Mouse (Mus musculus) MEL (cell line): ENCODE results near the gene Clec12a. TPM values are rescaled to one million over a fixed set of nuclear protein-coding genes. Genes with fewer than 3 reads are reported as not detected.

ENCODE experiments used
- DNase-seq: peaks from one replicate; pipeline ENCODE4 v3.0.0; 2011; ENCODE audit warnings: low read depth, low spot score
- H3K27ac ChIP-seq: 2 replicates; pipeline ENCODE4 v1.5.1; 2012; ENCODE audit warnings: low read depth, mild to moderate bottlenecking, control low read depth, low read length, moderate library complexity; ENCODE audit not compliant: control insufficient read depth
- H3K27me3 ChIP-seq, 2 experiments: fragments of 150-350 bp in 1 of 2; sonication (generic) in 1 of 2; 2 replicates each; pipeline ENCODE4 v1.6.1; 2012; ENCODE audit warnings: low read length in 2 of 2, mild to moderate bottlenecking in 2 of 2, improper control_type of control experiment in 1 of 2, moderate library complexity in 1 of 2; ENCODE audit not compliant: insufficient read depth in 2 of 2, control insufficient read depth in 1 of 2
- H3K36me3 ChIP-seq, 2 experiments: 2 replicates each; pipeline ENCODE4 v1.6.1; 2012 to 2014; ENCODE audit warnings: low read length in 2 of 2, improper control_type of control experiment in 1 of 2, inconsistent platforms in 1 of 2, mild to moderate bottlenecking in 1 of 2; ENCODE audit not compliant: insufficient read depth in 2 of 2, control insufficient read depth in 1 of 2
- H3K4me1 ChIP-seq, 2 experiments: fragments of 150-350 bp in 1 of 2; sonication (generic) in 1 of 2; 2 replicates each; pipeline ENCODE4 v1.6.1; 2012; ENCODE audit warnings: low read length in 2 of 2, improper control_type of control experiment in 1 of 2, mild to moderate bottlenecking in 1 of 2; ENCODE audit not compliant: insufficient read depth in 2 of 2, control insufficient read depth in 1 of 2
- H3K4me3 ChIP-seq, 2 experiments: fragments of 150-350 bp in 1 of 2; sonication (generic) in 1 of 2; 2 replicates each; pipeline ENCODE4 v1.5.1; 2012; ENCODE audit warnings: low read depth in 2 of 2, low read length in 2 of 2, mild to moderate bottlenecking in 2 of 2, moderate library complexity in 2 of 2, control low read depth in 1 of 2, improper control_type of control experiment in 1 of 2; ENCODE audit not compliant: control insufficient read depth in 1 of 2, insufficient read depth in 1 of 2
- H3K79me2 ChIP-seq: 2 replicates; pipeline ENCODE4 v1.6.1; 2012; ENCODE audit warnings: mild to moderate bottlenecking, low read length, moderate library complexity; ENCODE audit not compliant: control insufficient read depth, poor library complexity, insufficient read depth
- H3K9ac ChIP-seq: 2 replicates; pipeline ENCODE4 v1.6.1; 2012; ENCODE audit warnings: low read depth, mild to moderate bottlenecking, control low read depth, low read length, moderate library complexity; ENCODE audit not compliant: control insufficient read depth, poor library complexity, severe bottlenecking
- H3K9me3 ChIP-seq: fragments of 150-350 bp; sonication (generic); replicated peaks from 2 replicates; pipeline ENCODE4 v1.6.1; 2012; ENCODE audit warnings: mild to moderate bottlenecking, low read length, improper control_type of control experiment, moderate library complexity; ENCODE audit not compliant: insufficient read depth
- BHLHE40 ChIP-seq: IDR thresholded peaks from 2 replicates; pipeline ENCODE4 v1.6.1; 2012; ENCODE audit warnings: low read depth, mild to moderate bottlenecking, inconsistent platforms, low read length, improper control_type of control experiment, borderline replicate concordance
- CHD1 ChIP-seq: IDR thresholded peaks from 2 replicates; pipeline ENCODE4 v1.6.1; 2012; ENCODE audit warnings: low read depth, mild to moderate bottlenecking, inconsistent platforms, low read length, improper control_type of control experiment
- CHD2 ChIP-seq: IDR thresholded peaks from 2 replicates; pipeline ENCODE4 v1.6.1; 2011; ENCODE audit warnings: low read length, improper control_type of control experiment
- CTCF ChIP-seq, 3 experiments: IDR thresholded peaks in 2 of 3; conservative IDR thresholded peaks in 1 of 3; 2 replicates each; pipeline ENCODE4 v1.5.1; 2011 to 2012; ENCODE audit warnings: low read length in 3 of 3, low read depth in 2 of 3, mild to moderate bottlenecking in 2 of 3, improper control_type of control experiment in 1 of 3, inconsistent platforms in 1 of 3, mixed read lengths in 1 of 3, moderate library complexity in 1 of 3; ENCODE audit not compliant: control insufficient read depth in 1 of 3, insufficient read depth in 1 of 3, poor library complexity in 1 of 3, severe bottlenecking in 1 of 3
- E2F4 ChIP-seq: IDR thresholded peaks from 2 replicates; pipeline ENCODE4 v1.6.1; 2011; ENCODE audit warnings: low read depth, low read length, improper control_type of control experiment, borderline replicate concordance
- ELF1 ChIP-seq: IDR thresholded peaks from 2 replicates; pipeline ENCODE4 v1.6.1; 2014; ENCODE audit warnings: low read depth, mild to moderate bottlenecking, inconsistent platforms, low read length, improper control_type of control experiment, moderate library complexity
- EP300 ChIP-seq, 2 experiments: IDR thresholded peaks; 2 replicates each; pipeline ENCODE4 v1.6.1; 2011; ENCODE audit warnings: improper control_type of control experiment in 2 of 2, low read length in 2 of 2, low read depth in 1 of 2, mild to moderate bottlenecking in 1 of 2
- ETS1 ChIP-seq: IDR thresholded peaks from 2 replicates; pipeline ENCODE4 v1.6.1; 2012; ENCODE audit warnings: low read depth, mild to moderate bottlenecking, inconsistent platforms, low read length, improper control_type of control experiment, moderate library complexity
- GABPA ChIP-seq: IDR thresholded peaks from 2 replicates; pipeline ENCODE4 v1.6.1; 2012; ENCODE audit warnings: low read depth, mild to moderate bottlenecking, inconsistent platforms, low read length, improper control_type of control experiment, moderate library complexity
- GATA1 ChIP-seq: IDR thresholded peaks from 2 replicates; pipeline ENCODE4 v1.6.1; 2011; ENCODE audit warnings: low read depth, low read length, improper control_type of control experiment
- JUND ChIP-seq: IDR thresholded peaks from 2 replicates; pipeline ENCODE4 v1.6.1; 2011; ENCODE audit warnings: low read depth, mild to moderate bottlenecking, improper control_type of control experiment, low read length
- MAFK ChIP-seq: IDR thresholded peaks from 2 replicates; pipeline ENCODE4 v1.6.1; 2011; ENCODE audit warnings: low read depth, mild to moderate bottlenecking, low read length, improper control_type of control experiment, borderline replicate concordance
- MAZ ChIP-seq: IDR thresholded peaks from 2 replicates; pipeline ENCODE4 v1.6.1; 2012; ENCODE audit warnings: low read depth, mild to moderate bottlenecking, inconsistent platforms, low read length, improper control_type of control experiment
- MXI1 ChIP-seq: IDR thresholded peaks from 2 replicates; pipeline ENCODE4 v1.6.1; 2011; ENCODE audit warnings: mild to moderate bottlenecking, low read depth, low read length, improper control_type of control experiment
- MYC ChIP-seq: IDR thresholded peaks from 2 replicates; pipeline ENCODE4 v1.6.1; 2011; ENCODE audit warnings: low read depth, mild to moderate bottlenecking, low read length, improper control_type of control experiment, moderate library complexity
- POLR2AphosphoS2 ChIP-seq: IDR thresholded peaks from 2 replicates; pipeline ENCODE4 v1.6.1; 2011; ENCODE audit warnings: low read length, improper control_type of control experiment
- POLR2AphosphoS5 ChIP-seq: IDR thresholded peaks from 2 replicates; pipeline ENCODE4 v1.6.1; 2012; ENCODE audit warnings: low read depth, borderline replicate concordance, mild to moderate bottlenecking, inconsistent platforms, low read length, moderate library complexity, mixed read lengths
- RAD21 ChIP-seq: IDR thresholded peaks from 2 replicates; pipeline ENCODE4 v1.6.1; 2011; ENCODE audit warnings: mild to moderate bottlenecking, low read depth, low read length, improper control_type of control experiment
- SIN3A ChIP-seq: IDR thresholded peaks from 2 replicates; pipeline ENCODE4 v1.6.1; 2012; ENCODE audit warnings: low read length, improper control_type of control experiment, inconsistent platforms
- SMC3 ChIP-seq: IDR thresholded peaks from 2 replicates; pipeline ENCODE4 v1.6.1; 2011; ENCODE audit warnings: low read depth, low read length, improper control_type of control experiment
- TBP ChIP-seq: IDR thresholded peaks from 2 replicates; pipeline ENCODE4 v1.8.0; 2011; ENCODE audit warnings: low read depth, low read length, improper control_type of control experiment
- UBTF ChIP-seq: IDR thresholded peaks from 2 replicates; pipeline ENCODE4 v1.6.1; 2012; ENCODE audit warnings: low read depth, mild to moderate bottlenecking, inconsistent platforms, low read length, improper control_type of control experiment, moderate library complexity, borderline replicate concordance; ENCODE audit not compliant: insufficient read depth
- USF1 ChIP-seq: IDR thresholded peaks from 2 replicates; pipeline ENCODE4 v1.6.1; 2014; ENCODE audit warnings: low read depth, mild to moderate bottlenecking, inconsistent platforms, low read length, improper control_type of control experiment, moderate library complexity
- USF2 ChIP-seq, 2 experiments: IDR thresholded peaks; 2 replicates each; pipeline ENCODE4 v1.6.1; 2011 to 2012; ENCODE audit warnings: improper control_type of control experiment in 2 of 2, low read length in 2 of 2, borderline replicate concordance in 1 of 2, inconsistent platforms in 1 of 2, low read depth in 1 of 2, mild to moderate bottlenecking in 1 of 2; ENCODE audit not compliant: insufficient read depth in 1 of 2
- ZC3H11A ChIP-seq: IDR thresholded peaks from 2 replicates; pipeline ENCODE4 v1.6.1; 2012; ENCODE audit warnings: low read depth, mild to moderate bottlenecking, inconsistent platforms, low read length, improper control_type of control experiment
- ZNF384 ChIP-seq: IDR thresholded peaks from 2 replicates; pipeline ENCODE4 v1.6.1; 2012; ENCODE audit warnings: low read depth, mild to moderate bottlenecking, inconsistent platforms, low read length, improper control_type of control experiment
- polyA plus RNA-seq, 2 experiments: library from polyadenylated mRNA; stranded (reverse) in 1 of 2; unstranded in 1 of 2; fragments of >175 nt in 1 of 2; fragments of >200 nt in 1 of 2; gene quantifications; 2 replicates each; pipeline versions ENCODE4 v1.2.1 to v1.2.4; 2012; ENCODE audit warnings: low replicate concordance in 2 of 2, low read depth in 1 of 2; ENCODE audit not compliant: insufficient read length in 2 of 2, insufficient read depth in 1 of 2, missing spikeins in 1 of 2
- total RNA-seq: library from RNA; depleted of rRNA; stranded (reverse); fragments of 300-350 nt; gene quantifications from 2 replicates; pipeline ENCODE4 v1.2.3, GENCODE M21; 2012

The Clec12a gene
- total and polyA plus RNA-seq, 3 experiments = not detected

DNA sequence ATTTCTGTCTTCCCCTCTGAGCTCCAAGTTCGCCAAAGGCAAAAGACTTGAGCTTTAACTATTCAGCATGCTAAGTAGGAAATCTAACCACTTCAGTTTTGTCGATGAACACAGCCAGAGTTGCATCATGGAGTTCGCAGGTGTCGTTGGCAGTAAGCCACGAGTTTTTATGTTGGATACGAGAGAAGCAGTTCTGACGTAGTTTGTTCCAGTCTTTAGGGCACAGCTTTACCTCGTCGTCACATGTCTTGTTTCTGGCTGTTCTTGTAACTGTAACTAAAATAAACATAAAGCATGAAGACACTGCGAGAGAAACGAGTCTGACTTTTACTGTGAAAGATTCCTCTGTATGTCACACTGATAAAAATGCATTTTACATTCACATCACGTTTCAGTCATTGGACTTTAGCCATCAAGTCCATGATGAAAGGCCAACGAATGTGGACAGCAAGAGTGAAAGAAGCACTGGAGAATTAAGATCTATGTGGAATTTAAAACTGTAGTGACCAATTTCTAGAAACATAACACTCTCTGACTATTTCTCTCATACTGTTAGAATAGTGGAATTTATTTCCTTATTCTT, 15.8 kb upstream of the Clec12a start (continued):
- TF ChIP-seq USF1 (no peak), POLR2AphosphoS5 (no peak), CTCF (IDR thresholded peaks at IDR 0.05 in 2 of 3, conservative IDR thresholded peaks at IDR 0.05 in 1 of 3; ENCODE audit: control insufficient read depth in 1 of 3, insufficient read depth in 1 of 3, low read depth in 2 of 3, low read length in 3 of 3, poor library complexity in 1 of 3, severe bottlenecking in 1 of 3) (no peak)

DNA sequence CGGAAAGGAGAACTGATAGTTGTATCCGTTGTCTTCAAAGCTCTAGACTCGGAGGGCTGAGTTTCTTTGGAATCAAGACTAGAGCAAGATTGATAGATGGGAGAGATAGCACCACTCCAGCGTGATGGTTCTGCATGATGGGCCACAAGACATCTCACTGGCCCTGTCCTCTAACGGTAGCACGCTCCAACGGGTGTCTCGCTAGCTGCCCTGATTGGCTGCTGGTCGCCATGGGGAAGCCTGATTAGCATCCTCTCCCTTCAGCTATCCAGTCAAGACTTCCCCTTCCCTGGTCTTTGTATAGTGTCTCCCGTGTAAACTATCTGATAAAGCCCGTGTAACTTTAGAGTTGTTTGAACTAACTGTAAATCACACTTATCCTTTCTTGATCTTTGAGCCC, 10.9 kb upstream of the Clec12a start, which contains the start of gene 4922502D21Rik:
Gene 4922502D21Rik, minus strand, starts transcription at position 187 of the 400 bp plus-strand sequence.
- H3K27ac ChIP-seq = no peak within 1 kb of the TSS
- no peak within 1 kb of the TSS for H3K9ac ChIP-seq
- no peaks in the 10 kb centered on the region for H3K4me1 ChIP-seq
- no peaks in the 10 kb centered on the region for H3K9me3 ChIP-seq
- H3K79me2 ChIP-seq = no peaks in the 10 kb centered on the region
- no peak within 1 kb of the TSS for H3K4me3 ChIP-seq
- H3K27me3 ChIP-seq = no peaks in the 10 kb centered on the region
- TF ChIP-seq SIN3A (no peak), USF2 (IDR thresholded peaks at IDR 0.05; ENCODE audit: borderline replicate concordance in 1 of 2, insufficient read depth in 1 of 2, low read depth in 1 of 2, low read length in 2 of 2) (no peak), GABPA (no peak), CHD1 (no peak), POLR2AphosphoS2 (no peak), SMC3 (no peak), RAD21 (no peak), MAZ (no peak), USF1 (no peak), EP300 (IDR thresholded peaks at IDR 0.05; ENCODE audit: low read depth in 1 of 2, low read length in 2 of 2) (no peak), JUND (no peak), ETS1 (no peak), ZNF384 (no peak), TBP (no peak)
- no peak for DNase-seq
- H3K36me3 ChIP-seq = no peaks in the 10 kb centered on the region; a peak in 1 of 4 replicates

DNA sequence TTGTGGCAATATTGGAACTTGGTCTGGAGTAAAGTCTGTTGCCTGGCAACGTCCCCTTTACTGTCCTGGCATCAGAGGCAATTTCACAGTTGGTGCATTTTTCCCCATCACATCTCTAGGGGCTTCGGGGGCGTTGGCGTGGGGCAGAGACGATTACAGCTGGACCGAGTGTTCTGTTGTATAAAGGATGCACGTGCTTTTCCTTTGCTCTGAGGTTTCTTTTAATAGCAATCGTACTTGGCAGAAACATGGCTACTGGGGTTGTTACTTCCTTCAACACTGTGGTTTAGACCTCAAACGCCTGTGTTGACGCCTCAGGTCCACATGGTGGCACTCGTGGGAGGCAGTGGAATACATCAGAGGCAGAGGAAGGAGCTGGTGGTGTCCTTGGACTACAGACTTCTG, 8.8 kb upstream of the Clec12a start:
- peak overlapping the region in 1 of 2 experiments; percentile 18; a peak in 1 of 4 replicates for H3K4me3 ChIP-seq
- H3K79me2 ChIP-seq = no peaks in the 10 kb centered on the region
- H3K36me3 ChIP-seq = no peaks in the 10 kb centered on the region; a peak in 1 of 4 replicates
- no peaks in the 10 kb centered on the region for H3K9me3 ChIP-seq
- DNase-seq = peak; percentile 83
- H3K27ac ChIP-seq = no peak overlapping the region
- no peaks in the 10 kb centered on the region for H3K4me1 ChIP-seq
- no peak overlapping the region for H3K9ac ChIP-seq
- H3K27me3 ChIP-seq = no peaks in the 10 kb centered on the region; a peak in 1 of 4 replicates
- no peak for TF ChIP-seq MXI1
- no peak for TF ChIP-seq CHD2
- no peak for TF ChIP-seq MAZ
- TF ChIP-seq CHD1 = no peak
- TF ChIP-seq USF2 (IDR thresholded peaks at IDR 0.05; ENCODE audit: borderline replicate concordance in 1 of 2, insufficient read depth in 1 of 2, low read depth in 1 of 2, low read length in 2 of 2) = no peak
- TF ChIP-seq MYC = peak; percentile 62; the same call in 1 of the 2 replicates
- TF ChIP-seq GATA1 = no peak
- TF ChIP-seq BHLHE40 = peak; percentile 8; the same call in 1 of the 2 replicates
- TF ChIP-seq POLR2AphosphoS2 = no peak
- no peak for TF ChIP-seq ELF1
- TF ChIP-seq E2F4 = no peak
- TF ChIP-seq ZC3H11A = peak; percentile 67
- TF ChIP-seq CTCF (IDR thresholded peaks at IDR 0.05 in 2 of 3, conservative IDR thresholded peaks at IDR 0.05 in 1 of 3; ENCODE audit: control insufficient read depth in 1 of 3, insufficient read depth in 1 of 3, low read depth in 2 of 3, low read length in 3 of 3, poor library complexity in 1 of 3, severe bottlenecking in 1 of 3) = peak; percentile 55 to 85 (median 76)
- no peak for TF ChIP-seq EP300 (IDR thresholded peaks at IDR 0.05; ENCODE audit: low read depth in 1 of 2, low read length in 2 of 2)
- no peak for TF ChIP-seq GABPA
- no peak for TF ChIP-seq MAFK
- no peak for TF ChIP-seq UBTF
- no peak for TF ChIP-seq ETS1
- TF ChIP-seq POLR2AphosphoS5 = no peak
